Mouse (Mus musculus) testis, adult 2 months (tissue): ENCODE data around the gene Gpc6. TPM values are rescaled to one million over a fixed set of nuclear protein-coding genes. Genes with fewer than 3 reads are reported as not detected.

Experiments used
- H3K27ac ChIP-seq: fragments of 200-500 bp; 2 replicates; pipeline ENCODE4 v1.5.1; 2012; ENCODE audit warnings: low read depth, low read length; ENCODE audit not compliant: control insufficient read depth, insufficient read depth
- H3K27me3 ChIP-seq: fragments of 200-500 bp; 2 replicates; pipeline ENCODE4 v1.6.1; 2012; ENCODE audit warnings: mild to moderate bottlenecking, low read length, moderate library complexity; ENCODE audit not compliant: control insufficient read depth, insufficient read depth
- H3K36me3 ChIP-seq: fragments of 200-500 bp; 2 replicates; pipeline ENCODE4 v1.6.1; 2012; ENCODE audit warnings: mild to moderate bottlenecking, low read length; ENCODE audit not compliant: control insufficient read depth, insufficient read depth
- H3K4me1 ChIP-seq: fragments of 200-500 bp; 2 replicates; pipeline ENCODE4 v1.6.1; 2012; ENCODE audit warnings: low read length; ENCODE audit not compliant: control insufficient read depth, insufficient read depth
- H3K4me3 ChIP-seq: fragments of 200-500 bp; 2 replicates; pipeline ENCODE4 v1.5.1; 2012; ENCODE audit warnings: low read depth, mild to moderate bottlenecking, low read length, moderate library complexity, mixed read lengths; ENCODE audit not compliant: control insufficient read depth
- CTCF ChIP-seq: fragments of 200-500 bp; IDR thresholded peaks from 2 replicates; pipeline ENCODE4 v1.5.1; 2012; ENCODE audit warnings: low read depth, mild to moderate bottlenecking, inconsistent platforms, low read length, moderate library complexity; ENCODE audit not compliant: control insufficient read depth, insufficient read depth, insufficient replicate concordance
- POLR2A ChIP-seq: fragments of 200-500 bp; IDR thresholded peaks from 2 replicates; pipeline ENCODE4 v1.6.1; 2012; ENCODE audit warnings: low read depth, mild to moderate bottlenecking, inconsistent platforms, low read length, moderate library complexity; ENCODE audit not compliant: control insufficient read depth
- polyA plus RNA-seq: library from polyadenylated mRNA; depleted of rRNA; stranded (reverse); fragments of >200 nt; gene quantifications from 2 replicates; pipeline ENCODE4 v1.2.3, GENCODE M21; 2012

Gene Gpc6
- polyA plus RNA-seq, 1 experiment, result 0.35 TPM

- Histone ChIP-seq H3K27ac (no peak overlapping the region), H3K27me3 (no peaks in the 10 kb centered on the region), H3K4me3 (no peak overlapping the region), H3K4me1 (no peaks in the 10 kb centered on the region), H3K36me3 (no peaks in the 10 kb centered on the region)
- TF ChIP-seq POLR2A, result no peak
- TF ChIP-seq CTCF, result no peak
Observed at GRCm38 (mm10) chr14:117648199-117648960, 723.3 kb downstream of the Gpc6 start.

DNA sequence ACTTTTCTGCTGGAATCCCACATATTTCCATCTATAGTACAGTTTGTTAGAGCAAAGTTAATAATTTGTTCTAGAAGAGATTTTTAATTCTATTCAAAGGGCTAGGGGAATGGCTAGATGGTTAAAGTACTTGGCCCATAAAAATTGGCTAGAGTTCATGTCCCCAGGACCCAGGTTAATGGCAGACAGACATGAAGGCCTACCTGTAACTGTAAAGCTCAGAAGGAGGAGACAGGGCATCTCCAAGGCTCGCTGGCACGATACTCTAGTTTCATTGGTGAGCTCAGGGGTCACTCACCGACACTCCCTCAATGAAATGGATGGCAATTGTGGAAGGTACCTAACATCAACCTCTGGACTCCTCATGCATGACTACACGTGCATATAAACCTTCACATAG lies 725.0 kb downstream of the Gpc6 start:
- no peaks in the 10 kb centered on the region for H3K36me3 ChIP-seq
- no peaks in the 10 kb centered on the region for H3K4me1 ChIP-seq
- no peak overlapping the region for H3K4me3 ChIP-seq
- no peak overlapping the region for H3K27ac ChIP-seq
- TF ChIP-seq POLR2A (no peak), CTCF (no peak)
- no peaks in the 10 kb centered on the region for H3K27me3 ChIP-seq

- Histone ChIP-seq H3K4me1 (no peaks in the 10 kb centered on the region), H3K27me3 (no peaks in the 10 kb centered on the region), H3K4me3 (no peak overlapping the region), H3K27ac (no peak overlapping the region), H3K36me3 (no peaks in the 10 kb centered on the region)
- no peak for TF ChIP-seq POLR2A
- no peak for TF ChIP-seq CTCF
Observed at GRCm38 (mm10) chr14:117651271-117651670, 726.2 kb downstream of the Gpc6 start.

GRCm38 (mm10) chr14:117651938-117652337 lies 726.8 kb downstream of the Gpc6 start:
- no peak for TF ChIP-seq POLR2A
- TF ChIP-seq CTCF, result no peak
- no peak overlapping the region for H3K27ac ChIP-seq
- no peak overlapping the region for H3K4me3 ChIP-seq
- no peaks in the 10 kb centered on the region for H3K36me3 ChIP-seq
- no peaks in the 10 kb centered on the region for H3K27me3 ChIP-seq
- no peaks in the 10 kb centered on the region for H3K4me1 ChIP-seq

GRCm38 (mm10) chr14:117655382-117655781 lies 730.3 kb downstream of the Gpc6 start:
- Histone ChIP-seq H3K27me3 (no peaks in the 10 kb centered on the region), H3K4me3 (no peak overlapping the region), H3K27ac (no peak overlapping the region), H3K4me1 (no peaks in the 10 kb centered on the region), H3K36me3 (no peaks in the 10 kb centered on the region)
- TF ChIP-seq CTCF, result no peak
- TF ChIP-seq POLR2A, result no peak

GRCm38 (mm10) chr14:117659198-117659761 lies 734.2 kb downstream of the Gpc6 start:
- Histone ChIP-seq H3K4me3 (no peak overlapping the region), H3K27me3 (no peaks in the 10 kb centered on the region), H3K27ac (no peak overlapping the region), H3K4me1 (no peaks in the 10 kb centered on the region), H3K36me3 (no peaks in the 10 kb centered on the region)
- TF ChIP-seq POLR2A, result no peak
- TF ChIP-seq CTCF, result no peak

DNA sequence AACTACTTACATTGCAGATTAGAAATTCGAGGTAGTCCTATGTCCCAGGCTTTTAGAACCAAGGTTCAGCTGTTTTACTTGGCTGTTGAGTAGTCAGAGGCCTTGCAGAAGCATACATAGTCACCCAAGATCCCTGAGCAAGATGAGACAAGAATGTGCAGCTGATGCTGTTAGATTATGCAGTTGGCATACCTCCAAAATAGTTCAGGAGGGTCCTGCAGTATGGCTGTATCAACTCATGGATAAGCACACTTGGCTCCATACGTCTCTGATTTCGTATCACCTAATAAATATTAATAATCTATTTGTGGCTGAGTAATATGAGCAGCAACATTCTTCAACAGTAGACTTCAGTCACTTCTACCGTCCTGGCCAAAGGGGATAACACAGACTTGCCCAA lies 737.1 kb downstream of the Gpc6 start:
- Histone ChIP-seq H3K4me3 (no peak overlapping the region), H3K4me1 (no peaks in the 10 kb centered on the region), H3K27ac (no peak overlapping the region), H3K36me3 (no peaks in the 10 kb centered on the region), H3K27me3 (no peaks in the 10 kb centered on the region)
- no peak for TF ChIP-seq CTCF
- no peak for TF ChIP-seq POLR2A
